Mouse (Mus musculus) MEL (cell line): ENCODE data around the gene March10. TPM values are rescaled to one million over a fixed set of nuclear protein-coding genes. Genes with fewer than 3 reads are reported as not detected.

Experiments
- DNase-seq: peaks from one replicate; pipeline ENCODE4 v3.0.0; 2011; ENCODE audit warnings: low read depth, low spot score
- H3K27ac ChIP-seq: 2 replicates; pipeline ENCODE4 v1.5.1; 2012; ENCODE audit warnings: low read depth, mild to moderate bottlenecking, control low read depth, low read length, moderate library complexity; ENCODE audit not compliant: control insufficient read depth
- H3K27me3 ChIP-seq, 2 experiments: fragments of 150-350 bp in 1 of 2; sonication (generic) in 1 of 2; 2 replicates each; pipeline ENCODE4 v1.6.1; 2012; ENCODE audit warnings: low read length in 2 of 2, mild to moderate bottlenecking in 2 of 2, improper control_type of control experiment in 1 of 2, moderate library complexity in 1 of 2; ENCODE audit not compliant: insufficient read depth in 2 of 2, control insufficient read depth in 1 of 2
- H3K36me3 ChIP-seq, 2 experiments: 2 replicates each; pipeline ENCODE4 v1.6.1; 2012 to 2014; ENCODE audit warnings: low read length in 2 of 2, improper control_type of control experiment in 1 of 2, inconsistent platforms in 1 of 2, mild to moderate bottlenecking in 1 of 2; ENCODE audit not compliant: insufficient read depth in 2 of 2, control insufficient read depth in 1 of 2
- H3K4me1 ChIP-seq, 2 experiments: fragments of 150-350 bp in 1 of 2; sonication (generic) in 1 of 2; 2 replicates each; pipeline ENCODE4 v1.6.1; 2012; ENCODE audit warnings: low read length in 2 of 2, improper control_type of control experiment in 1 of 2, mild to moderate bottlenecking in 1 of 2; ENCODE audit not compliant: insufficient read depth in 2 of 2, control insufficient read depth in 1 of 2
- H3K4me3 ChIP-seq, 2 experiments: fragments of 150-350 bp in 1 of 2; sonication (generic) in 1 of 2; 2 replicates each; pipeline ENCODE4 v1.5.1; 2012; ENCODE audit warnings: low read depth in 2 of 2, low read length in 2 of 2, mild to moderate bottlenecking in 2 of 2, moderate library complexity in 2 of 2, control low read depth in 1 of 2, improper control_type of control experiment in 1 of 2; ENCODE audit not compliant: control insufficient read depth in 1 of 2, insufficient read depth in 1 of 2
- H3K79me2 ChIP-seq: 2 replicates; pipeline ENCODE4 v1.6.1; 2012; ENCODE audit warnings: mild to moderate bottlenecking, low read length, moderate library complexity; ENCODE audit not compliant: control insufficient read depth, poor library complexity, insufficient read depth
- H3K9ac ChIP-seq: 2 replicates; pipeline ENCODE4 v1.6.1; 2012; ENCODE audit warnings: low read depth, mild to moderate bottlenecking, control low read depth, low read length, moderate library complexity; ENCODE audit not compliant: control insufficient read depth, poor library complexity, severe bottlenecking
- H3K9me3 ChIP-seq: fragments of 150-350 bp; sonication (generic); replicated peaks from 2 replicates; pipeline ENCODE4 v1.6.1; 2012; ENCODE audit warnings: mild to moderate bottlenecking, low read length, improper control_type of control experiment, moderate library complexity; ENCODE audit not compliant: insufficient read depth
- BHLHE40 ChIP-seq: IDR thresholded peaks from 2 replicates; pipeline ENCODE4 v1.6.1; 2012; ENCODE audit warnings: low read depth, mild to moderate bottlenecking, inconsistent platforms, low read length, improper control_type of control experiment, borderline replicate concordance
- CTCF ChIP-seq, 3 experiments: IDR thresholded peaks in 2 of 3; conservative IDR thresholded peaks in 1 of 3; 2 replicates each; pipeline ENCODE4 v1.5.1; 2011 to 2012; ENCODE audit warnings: low read length in 3 of 3, low read depth in 2 of 3, mild to moderate bottlenecking in 2 of 3, improper control_type of control experiment in 1 of 3, inconsistent platforms in 1 of 3, mixed read lengths in 1 of 3, moderate library complexity in 1 of 3; ENCODE audit not compliant: control insufficient read depth in 1 of 3, insufficient read depth in 1 of 3, poor library complexity in 1 of 3, severe bottlenecking in 1 of 3
- ETS1 ChIP-seq: IDR thresholded peaks from 2 replicates; pipeline ENCODE4 v1.6.1; 2012; ENCODE audit warnings: low read depth, mild to moderate bottlenecking, inconsistent platforms, low read length, improper control_type of control experiment, moderate library complexity
- GATA1 ChIP-seq: IDR thresholded peaks from 2 replicates; pipeline ENCODE4 v1.6.1; 2011; ENCODE audit warnings: low read depth, low read length, improper control_type of control experiment
- JUND ChIP-seq: IDR thresholded peaks from 2 replicates; pipeline ENCODE4 v1.6.1; 2011; ENCODE audit warnings: low read depth, mild to moderate bottlenecking, improper control_type of control experiment, low read length
- KAT2A ChIP-seq: conservative IDR thresholded peaks from 2 replicates; pipeline ENCODE4 v1.6.1; 2012; ENCODE audit warnings: low read depth, low read length, improper control_type of control experiment, inconsistent platforms
- MAFK ChIP-seq: IDR thresholded peaks from 2 replicates; pipeline ENCODE4 v1.6.1; 2011; ENCODE audit warnings: low read depth, mild to moderate bottlenecking, low read length, improper control_type of control experiment, borderline replicate concordance
- MAX ChIP-seq: IDR thresholded peaks from 2 replicates; pipeline ENCODE4 v1.6.1; 2011; ENCODE audit warnings: low read length, improper control_type of control experiment
- MAZ ChIP-seq: IDR thresholded peaks from 2 replicates; pipeline ENCODE4 v1.6.1; 2012; ENCODE audit warnings: low read depth, mild to moderate bottlenecking, inconsistent platforms, low read length, improper control_type of control experiment
- MXI1 ChIP-seq: IDR thresholded peaks from 2 replicates; pipeline ENCODE4 v1.6.1; 2011; ENCODE audit warnings: mild to moderate bottlenecking, low read depth, low read length, improper control_type of control experiment
- MYB ChIP-seq: IDR thresholded peaks from 2 replicates; pipeline ENCODE4 v1.6.1; 2011; ENCODE audit warnings: mild to moderate bottlenecking, low read depth, low read length, improper control_type of control experiment
- POLR2AphosphoS5 ChIP-seq: IDR thresholded peaks from 2 replicates; pipeline ENCODE4 v1.6.1; 2012; ENCODE audit warnings: low read depth, borderline replicate concordance, mild to moderate bottlenecking, inconsistent platforms, low read length, moderate library complexity, mixed read lengths
- RAD21 ChIP-seq: IDR thresholded peaks from 2 replicates; pipeline ENCODE4 v1.6.1; 2011; ENCODE audit warnings: mild to moderate bottlenecking, low read depth, low read length, improper control_type of control experiment
- RCOR1 ChIP-seq: IDR thresholded peaks from 2 replicates; pipeline ENCODE4 v1.6.1; 2012; ENCODE audit warnings: low read depth, mild to moderate bottlenecking, inconsistent platforms, low read length, improper control_type of control experiment
- SIN3A ChIP-seq: IDR thresholded peaks from 2 replicates; pipeline ENCODE4 v1.6.1; 2012; ENCODE audit warnings: low read length, improper control_type of control experiment, inconsistent platforms
- SMC3 ChIP-seq: IDR thresholded peaks from 2 replicates; pipeline ENCODE4 v1.6.1; 2011; ENCODE audit warnings: low read depth, low read length, improper control_type of control experiment
- TBP ChIP-seq: IDR thresholded peaks from 2 replicates; pipeline ENCODE4 v1.8.0; 2011; ENCODE audit warnings: low read depth, low read length, improper control_type of control experiment
- USF2 ChIP-seq, 2 experiments: IDR thresholded peaks; 2 replicates each; pipeline ENCODE4 v1.6.1; 2011 to 2012; ENCODE audit warnings: improper control_type of control experiment in 2 of 2, low read length in 2 of 2, borderline replicate concordance in 1 of 2, inconsistent platforms in 1 of 2, low read depth in 1 of 2, mild to moderate bottlenecking in 1 of 2; ENCODE audit not compliant: insufficient read depth in 1 of 2
- ZC3H11A ChIP-seq: IDR thresholded peaks from 2 replicates; pipeline ENCODE4 v1.6.1; 2012; ENCODE audit warnings: low read depth, mild to moderate bottlenecking, inconsistent platforms, low read length, improper control_type of control experiment
- ZKSCAN1 ChIP-seq: IDR thresholded peaks from 2 replicates; pipeline ENCODE4 v1.6.1; 2012; ENCODE audit warnings: low read depth, mild to moderate bottlenecking, inconsistent platforms, low read length, improper control_type of control experiment, moderate library complexity
- ZMIZ1 ChIP-seq: IDR thresholded peaks from 2 replicates; pipeline ENCODE4 v1.6.1; 2012; ENCODE audit warnings: low read depth, mild to moderate bottlenecking, inconsistent platforms, low read length, improper control_type of control experiment, moderate library complexity
- ZNF384 ChIP-seq: IDR thresholded peaks from 2 replicates; pipeline ENCODE4 v1.6.1; 2012; ENCODE audit warnings: low read depth, mild to moderate bottlenecking, inconsistent platforms, low read length, improper control_type of control experiment
- polyA plus RNA-seq, 2 experiments: library from polyadenylated mRNA; stranded (reverse) in 1 of 2; unstranded in 1 of 2; fragments of >175 nt in 1 of 2; fragments of >200 nt in 1 of 2; gene quantifications; 2 replicates each; pipeline versions ENCODE4 v1.2.1 to v1.2.4; 2012; ENCODE audit warnings: low replicate concordance in 2 of 2, low read depth in 1 of 2; ENCODE audit not compliant: insufficient read length in 2 of 2, insufficient read depth in 1 of 2, missing spikeins in 1 of 2
- total RNA-seq: library from RNA; depleted of rRNA; stranded (reverse); fragments of 300-350 nt; gene quantifications from 2 replicates; pipeline ENCODE4 v1.2.3, GENCODE M21; 2012

Gene March10
- total and polyA plus RNA-seq, 3 experiments = not detected

GRCm38 (mm10) chr11:105473716-105474351 lies 17.3 kb upstream of the March10 start:
- H3K4me3 ChIP-seq = no peak overlapping the region
- no peaks in the 10 kb centered on the region; a peak in 1 of 4 replicates for H3K27me3 ChIP-seq
- H3K9me3 ChIP-seq = no peaks in the 10 kb centered on the region
- no peak overlapping the region for H3K9ac ChIP-seq
- no peaks in the 10 kb centered on the region for H3K79me2 ChIP-seq
- no peaks in the 10 kb centered on the region for H3K4me1 ChIP-seq
- H3K36me3 ChIP-seq = no peaks in the 10 kb centered on the region
- no peak for DNase-seq
- TF ChIP-seq RAD21 (no peak), MAFK (no peak), ETS1 (no peak), SIN3A (no peak), ZC3H11A (no peak)
- no peak overlapping the region for H3K27ac ChIP-seq

GRCm38 (mm10) chr11:105472610-105473009 lies 16.1 kb upstream of the March10 start:
- Histone ChIP-seq H3K4me1 (no peaks in the 10 kb centered on the region), H3K4me3 (no peak overlapping the region), H3K79me2 (no peaks in the 10 kb centered on the region), H3K27ac (no peak overlapping the region), H3K9ac (no peak overlapping the region), H3K27me3 (no peaks in the 10 kb centered on the region; a peak in 2 of 4 replicates), H3K36me3 (no peaks in the 10 kb centered on the region), H3K9me3 (no peaks in the 10 kb centered on the region)
- TF ChIP-seq ZKSCAN1 = no peak
- no peak for TF ChIP-seq ZMIZ1
- no peak for TF ChIP-seq JUND
- TF ChIP-seq SIN3A = no peak
- TF ChIP-seq MAZ = no peak
- no peak for TF ChIP-seq MYB
- no peak for TF ChIP-seq CTCF (IDR thresholded peaks at IDR 0.05 in 2 of 3, conservative IDR thresholded peaks at IDR 0.05 in 1 of 3; ENCODE audit: control insufficient read depth in 1 of 3, insufficient read depth in 1 of 3, low read depth in 2 of 3, low read length in 3 of 3, poor library complexity in 1 of 3, severe bottlenecking in 1 of 3)
- TF ChIP-seq MXI1 = no peak
- TF ChIP-seq SMC3 = no peak
- TF ChIP-seq ZC3H11A = no peak
- no peak for TF ChIP-seq RCOR1
- no peak for TF ChIP-seq ZNF384
- TF ChIP-seq GATA1 = no peak
- no peak for TF ChIP-seq KAT2A
- no peak for TF ChIP-seq BHLHE40
- TF ChIP-seq TBP = no peak
- TF ChIP-seq MAFK = no peak
- TF ChIP-seq USF2 (IDR thresholded peaks at IDR 0.05; ENCODE audit: borderline replicate concordance in 1 of 2, insufficient read depth in 1 of 2, low read depth in 1 of 2, low read length in 2 of 2) = no peak
- no peak for TF ChIP-seq MAX
- TF ChIP-seq POLR2AphosphoS5 = no peak
- no peak for DNase-seq
